Mouse (Mus musculus) cerebellum, adult 9-11 months (tissue): ENCODE results near the gene Matk.
A peak's percentile ranks its signal among the peaks of the same experiment; 100 is the strongest.

Experiments
- DNase-seq: peaks from one replicate; pipeline ENCODE4 v3.0.0; 2022

Gene Matk

DNA sequence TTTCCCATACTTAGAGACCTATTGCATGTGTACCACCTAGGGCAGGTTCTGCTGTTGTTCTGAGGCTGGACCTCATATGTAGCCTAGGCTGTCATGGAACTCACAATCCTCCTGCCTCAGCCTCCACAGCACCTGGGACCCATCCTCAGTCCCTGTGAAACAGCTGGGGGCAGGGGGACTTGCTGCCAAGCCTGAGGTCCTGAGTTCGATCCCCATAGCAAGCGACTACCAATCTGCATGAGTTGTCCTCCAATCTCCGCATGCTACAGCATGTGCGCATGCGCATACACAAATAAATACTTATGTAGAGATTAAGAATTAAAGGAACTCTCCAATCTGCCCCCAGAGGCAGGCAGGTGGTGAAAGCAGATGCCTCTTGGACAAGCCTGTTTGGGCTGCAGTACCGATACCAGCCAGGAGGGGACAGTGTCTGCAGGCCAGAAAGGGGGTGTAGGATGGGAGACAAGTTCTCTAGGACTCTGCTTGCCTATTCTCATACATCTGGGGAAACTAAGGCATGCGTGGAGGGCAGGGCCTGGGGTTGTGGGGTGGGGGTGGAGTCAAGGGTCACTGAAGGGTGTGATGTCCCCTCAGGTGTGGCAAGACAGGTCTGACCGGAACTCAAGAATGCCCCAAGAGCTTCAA is 34.9 kb downstream of the Matk start:
- peak; percentile 75 for DNase-seq

DNA sequence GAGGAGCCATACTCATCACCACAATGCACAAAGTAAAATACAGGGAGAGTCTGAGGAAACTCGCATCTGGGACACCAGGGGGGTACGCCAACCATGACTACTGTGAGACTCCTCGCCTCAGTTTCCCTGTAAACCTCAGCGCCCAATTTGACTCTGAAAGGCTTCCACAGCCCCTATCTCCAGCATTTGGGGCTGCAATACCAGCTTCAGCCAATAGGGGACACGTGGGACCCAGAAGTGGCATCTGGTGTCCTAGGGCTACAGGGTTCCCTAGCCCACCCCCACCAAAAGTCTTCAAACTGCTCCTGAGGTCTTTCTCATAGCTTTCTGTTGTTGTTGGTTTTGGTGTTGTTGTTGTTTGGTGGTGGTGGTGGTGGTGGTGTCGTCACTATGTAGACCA is 35.9 kb downstream of the Matk start:
- peak; percentile 64 for DNase-seq

DNA sequence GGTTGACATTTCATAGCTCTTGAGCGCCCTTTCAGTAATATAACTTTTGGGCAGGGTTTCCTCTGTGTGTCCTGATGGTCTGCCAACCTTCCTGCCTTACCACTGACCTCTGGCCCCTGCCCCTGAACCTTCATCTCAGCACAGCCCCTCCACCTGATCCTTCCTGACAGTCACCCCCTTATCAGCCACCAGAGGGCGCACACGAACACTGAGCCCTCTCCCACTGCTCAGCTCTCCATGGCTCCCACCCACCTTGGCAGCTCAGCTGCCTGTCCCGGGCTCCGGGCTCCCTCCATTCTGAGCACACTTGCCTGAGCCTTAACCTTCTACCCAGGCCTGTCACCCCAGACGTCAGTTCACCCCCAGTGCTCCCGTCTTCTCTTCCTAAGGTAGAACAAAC is 36.5 kb downstream of the Matk start:
- peak; percentile 77 for DNase-seq

DNA sequence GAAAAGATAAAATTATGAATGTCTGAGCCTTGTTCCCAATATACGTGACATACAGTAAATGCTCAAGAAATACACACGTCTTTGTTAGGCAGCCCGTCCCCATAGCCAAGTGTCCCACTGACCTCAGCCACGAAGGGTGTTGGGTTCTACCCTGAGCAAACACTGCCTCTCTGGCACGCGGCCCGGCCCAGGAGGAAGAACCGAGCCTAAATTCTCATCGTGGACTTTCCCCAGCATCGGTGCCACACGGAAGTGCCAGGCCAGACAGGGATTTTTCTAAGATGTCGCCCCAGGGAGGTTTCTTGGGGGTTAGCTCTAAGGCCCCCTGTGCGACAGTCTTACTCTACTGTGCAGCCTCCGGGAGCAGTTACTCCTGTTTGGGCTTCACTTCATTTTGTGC is 37.1 kb downstream of the Matk start:
- DNase-seq: peak; percentile 52

DNA sequence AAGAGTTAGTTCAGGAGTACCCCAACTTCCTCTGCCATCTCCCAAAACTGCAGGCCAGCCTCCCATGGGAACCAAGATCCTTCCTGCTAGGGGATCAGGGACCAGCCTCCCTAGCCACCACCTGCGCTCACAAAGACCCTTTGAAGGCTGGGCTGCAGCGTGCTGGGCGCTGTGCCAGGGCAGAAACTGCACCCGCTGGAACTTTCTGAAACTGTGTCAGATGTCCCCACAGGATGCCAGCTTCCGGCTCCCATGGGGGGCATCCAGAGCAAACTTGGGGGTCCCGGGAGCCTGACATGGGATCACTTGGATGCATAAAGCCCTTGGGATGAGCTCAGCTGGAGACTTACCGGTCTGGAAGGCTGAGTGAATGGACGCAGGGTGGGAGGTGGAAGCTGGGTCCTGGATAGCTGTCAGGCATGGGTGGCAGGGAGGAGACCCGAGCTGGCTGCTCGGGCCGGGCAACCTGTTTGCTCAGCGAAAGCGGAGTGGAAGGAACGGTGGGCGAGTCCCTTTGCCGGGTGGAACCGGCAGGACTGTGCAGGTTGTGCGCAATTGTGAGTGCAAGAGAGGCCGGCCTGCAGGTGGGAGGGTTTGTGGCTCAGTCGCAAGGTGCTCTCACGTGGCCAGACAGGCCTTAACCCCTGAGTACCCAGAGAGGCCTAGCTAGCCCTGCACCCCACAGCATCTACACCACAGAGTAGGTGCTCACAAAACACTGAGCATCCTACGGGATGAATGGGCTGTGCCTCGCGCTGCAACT is 38.1 kb downstream of the Matk start:
- DNase-seq: peak; percentile 76

DNA sequence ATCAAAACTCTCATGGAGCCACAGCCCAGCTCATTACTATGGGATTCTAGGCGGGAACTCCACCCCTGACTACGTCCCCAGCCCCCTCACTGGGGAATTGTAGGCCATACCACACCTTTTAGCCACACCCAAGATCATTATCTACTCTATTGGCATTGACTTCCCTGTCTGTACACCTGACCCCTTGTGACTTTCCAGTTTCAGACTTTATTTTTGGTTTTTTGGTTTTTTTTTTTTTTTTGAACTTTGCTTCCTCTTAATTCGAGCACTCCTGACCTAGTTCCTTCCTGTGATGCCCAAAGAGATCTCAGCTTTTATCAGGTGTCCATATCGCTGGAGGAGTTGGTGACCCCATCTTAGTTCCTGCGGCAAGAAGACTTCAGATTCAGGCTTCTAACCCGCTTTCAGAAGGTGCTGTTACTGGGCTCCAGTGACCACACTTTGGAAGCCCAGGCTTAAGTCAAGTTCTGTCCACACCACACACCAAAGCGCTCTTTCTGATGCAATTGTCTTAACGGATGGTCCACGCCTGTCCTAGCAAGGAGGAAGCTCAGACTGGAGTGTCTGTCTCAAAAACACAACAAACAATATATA is 38.9 kb downstream of the Matk start, which contains the start of gene Tjp3:
Tjp3 (minus strand) TSS at position 71 of the 594 bp plus-strand sequence.
- DNase-seq: peak; percentile 61

DNA sequence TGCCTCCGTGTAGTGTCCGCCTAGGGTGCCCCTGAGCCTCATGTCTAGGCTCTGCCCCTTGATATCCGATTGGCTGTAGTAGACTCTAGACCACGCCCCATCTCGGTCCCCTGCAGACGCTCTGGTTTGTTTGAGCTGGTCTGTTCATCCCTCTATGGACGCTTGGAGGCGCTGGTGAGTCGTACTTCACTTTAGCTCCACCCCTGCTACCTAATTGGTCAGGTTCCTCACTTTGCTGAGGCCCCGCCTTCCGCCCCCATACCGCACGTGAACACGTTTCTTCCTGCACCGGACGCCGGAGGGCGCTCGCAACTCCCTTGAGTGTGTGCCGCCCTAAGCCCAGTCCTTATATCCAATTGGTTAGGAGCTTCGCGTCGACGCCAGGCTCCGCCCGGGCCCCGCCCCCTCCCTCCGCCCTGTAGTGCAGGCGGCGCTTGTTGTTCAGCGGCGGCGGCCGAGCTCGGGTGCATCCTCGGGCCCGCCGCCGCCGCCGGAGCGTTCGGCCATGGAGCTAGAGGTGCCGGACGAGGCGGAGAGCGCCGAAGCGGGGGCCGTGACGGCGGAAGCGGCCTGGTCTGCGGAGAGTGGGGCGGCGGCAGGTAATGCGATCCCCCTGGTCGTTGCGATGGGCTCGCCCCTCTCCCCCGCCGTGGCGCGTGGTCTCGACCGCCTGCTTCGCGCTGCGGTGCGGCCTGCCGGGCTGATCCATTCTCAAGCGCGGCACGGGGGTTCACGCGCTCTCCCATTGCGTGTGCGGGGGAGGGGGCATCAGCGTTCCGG is 40.0 kb downstream of the Matk start, which contains the start of gene Pip5k1c:
Pip5k1c (plus strand) TSS at position 410 of the 780 bp plus-strand sequence.
- DNase-seq: peak; percentile 100

DNA sequence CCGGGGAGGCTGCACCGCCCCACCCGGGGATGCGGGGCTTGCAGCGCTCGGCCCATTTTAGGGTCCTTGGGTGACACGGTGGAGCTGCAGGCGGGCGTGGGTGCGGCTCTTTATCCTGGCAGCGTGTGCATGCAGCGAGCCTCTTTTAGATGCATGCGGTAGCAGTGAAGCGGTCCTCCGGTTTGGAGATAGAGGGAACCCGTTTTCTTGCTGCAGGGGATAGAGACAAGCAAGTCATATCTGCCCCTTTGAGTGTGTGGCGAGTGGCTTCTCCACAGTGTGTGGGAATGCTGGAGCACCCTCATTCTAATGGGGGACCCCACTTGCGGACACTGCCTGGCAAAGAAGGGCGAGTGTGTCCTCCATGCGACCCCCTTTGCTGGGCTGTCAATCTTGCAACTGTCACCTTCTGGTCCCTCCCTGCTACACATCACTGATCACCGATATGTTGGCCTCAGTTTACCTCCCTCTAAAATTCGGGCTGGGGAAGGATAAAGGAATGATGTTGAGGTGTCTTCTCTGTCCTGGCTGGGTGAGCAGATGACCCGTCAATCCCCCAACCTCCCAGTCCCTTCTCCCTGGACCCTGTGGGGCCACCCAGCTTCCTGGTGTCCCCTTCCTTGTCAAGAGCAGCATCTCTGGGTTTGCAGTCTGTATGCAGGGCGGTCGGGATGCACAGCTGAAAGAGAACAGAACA is 40.7 kb downstream of the Matk start:
- no peak for DNase-seq

DNA sequence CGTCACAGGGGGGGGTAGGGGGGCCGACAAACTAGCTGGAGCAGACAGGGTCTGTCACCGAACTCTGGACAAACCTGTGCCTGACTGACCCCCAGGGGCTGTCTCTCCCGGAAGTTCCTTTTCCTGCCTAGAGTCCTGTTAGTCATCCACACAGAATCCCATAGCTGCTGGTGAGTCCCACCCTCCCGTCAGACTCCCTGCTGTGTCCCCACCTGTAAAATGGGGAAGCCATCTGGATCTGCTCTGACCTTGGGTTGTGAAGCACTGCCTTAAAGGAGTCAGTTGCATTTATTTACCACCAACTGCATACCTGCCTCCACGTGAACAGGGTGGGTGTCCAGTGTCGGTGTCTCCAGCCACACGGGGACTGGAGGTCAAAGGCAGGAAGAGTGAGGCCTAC is 41.7 kb downstream of the Matk start:
- peak; percentile 93 for DNase-seq

DNA sequence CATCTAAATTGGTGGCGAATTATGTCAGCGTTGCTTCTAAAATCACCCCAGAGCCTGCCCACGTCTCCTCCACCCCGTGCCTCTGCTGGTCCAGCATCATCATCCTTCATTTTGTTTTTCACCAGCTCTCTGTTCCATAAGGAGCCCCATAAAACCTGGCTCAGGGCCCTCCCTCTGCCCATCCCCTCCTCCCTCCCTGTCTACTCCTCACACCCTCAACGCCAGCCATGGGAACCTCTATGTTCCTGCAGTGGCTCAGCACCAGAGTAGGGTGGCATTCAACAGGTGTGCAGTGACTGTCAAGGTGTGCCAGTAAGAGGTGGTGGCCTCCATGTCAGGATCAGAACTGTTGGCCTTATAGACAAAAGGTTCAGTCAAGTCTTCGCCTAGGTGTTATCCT is 42.5 kb downstream of the Matk start:
- peak; percentile 77 for DNase-seq

DNA sequence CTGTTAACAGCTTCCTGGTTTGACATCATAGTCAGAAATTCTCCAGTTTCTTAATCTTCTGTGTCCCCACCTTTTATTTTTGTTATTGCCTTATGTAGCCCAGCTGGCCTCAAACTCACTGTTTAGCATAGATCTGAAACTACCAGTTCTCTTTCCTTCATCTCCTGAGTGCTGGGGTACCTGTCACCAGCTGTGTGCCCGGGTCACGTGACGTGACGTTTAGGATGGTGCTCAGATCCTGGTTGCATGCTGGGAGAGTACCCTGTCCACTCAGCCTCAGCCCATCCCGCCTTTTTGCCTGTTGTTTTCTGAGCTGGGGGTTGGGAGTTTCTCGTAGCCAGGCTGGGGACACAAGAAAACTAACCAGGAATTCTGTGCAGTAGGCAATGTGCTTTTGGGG is 44.5 kb downstream of the Matk start:
- no peak for DNase-seq

DNA sequence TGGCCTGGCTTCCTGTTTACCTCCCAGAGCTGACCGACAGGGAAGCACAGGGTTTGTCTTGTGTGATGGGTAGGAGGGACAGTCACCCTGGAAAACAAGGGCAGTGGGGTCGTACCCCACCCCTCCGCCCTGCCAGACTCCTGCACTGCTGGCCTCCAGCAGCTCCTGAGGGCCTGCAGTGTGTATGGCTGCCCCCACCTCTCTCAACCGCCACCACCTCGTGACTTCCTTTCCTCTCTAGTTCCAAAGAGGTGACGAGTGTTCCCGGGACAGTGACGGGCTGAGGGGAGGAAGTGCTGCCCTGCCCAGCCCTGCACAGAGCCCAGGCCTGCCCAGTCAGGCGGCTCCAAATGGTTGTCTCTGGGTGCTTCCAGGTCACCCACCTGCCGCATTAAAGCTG is 45.1 kb downstream of the Matk start:
- peak; percentile 59 for DNase-seq

DNA sequence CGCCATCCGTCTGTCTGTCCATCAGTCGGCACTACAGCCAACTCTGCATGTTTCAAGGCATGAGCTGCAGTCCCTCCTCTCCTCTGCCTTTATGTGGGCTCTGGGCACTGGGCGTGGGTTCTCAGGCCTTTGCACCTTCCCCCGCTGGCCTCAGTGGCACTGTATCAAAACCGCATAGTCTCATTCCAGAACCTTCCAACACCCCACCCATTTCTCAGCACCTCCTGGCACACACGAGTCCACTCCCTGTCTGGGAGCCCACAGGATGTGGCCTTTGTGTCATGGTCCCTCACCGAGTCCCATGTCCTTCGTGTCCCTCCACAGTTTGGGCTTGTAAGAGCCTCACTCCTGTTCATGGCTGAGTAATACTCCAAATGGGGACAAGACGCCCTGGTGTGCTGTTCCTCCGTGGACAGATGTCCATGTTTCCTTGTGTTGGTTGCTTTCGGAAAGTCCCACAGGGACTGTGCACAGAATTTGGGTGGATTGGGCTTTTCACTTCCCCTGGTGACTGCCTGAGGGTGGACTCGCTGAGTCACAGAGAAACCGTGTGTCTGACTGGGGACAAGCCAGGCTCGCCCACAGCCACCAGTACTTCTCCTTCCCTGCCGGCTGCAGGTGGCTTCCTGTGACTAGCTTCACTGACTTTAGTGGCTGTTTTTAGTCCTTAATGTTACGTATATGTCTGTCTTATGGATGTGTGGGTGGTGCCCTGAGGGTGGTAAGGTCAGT is 45.8 kb downstream of the Matk start:
- peak; percentile 56 for DNase-seq

DNA sequence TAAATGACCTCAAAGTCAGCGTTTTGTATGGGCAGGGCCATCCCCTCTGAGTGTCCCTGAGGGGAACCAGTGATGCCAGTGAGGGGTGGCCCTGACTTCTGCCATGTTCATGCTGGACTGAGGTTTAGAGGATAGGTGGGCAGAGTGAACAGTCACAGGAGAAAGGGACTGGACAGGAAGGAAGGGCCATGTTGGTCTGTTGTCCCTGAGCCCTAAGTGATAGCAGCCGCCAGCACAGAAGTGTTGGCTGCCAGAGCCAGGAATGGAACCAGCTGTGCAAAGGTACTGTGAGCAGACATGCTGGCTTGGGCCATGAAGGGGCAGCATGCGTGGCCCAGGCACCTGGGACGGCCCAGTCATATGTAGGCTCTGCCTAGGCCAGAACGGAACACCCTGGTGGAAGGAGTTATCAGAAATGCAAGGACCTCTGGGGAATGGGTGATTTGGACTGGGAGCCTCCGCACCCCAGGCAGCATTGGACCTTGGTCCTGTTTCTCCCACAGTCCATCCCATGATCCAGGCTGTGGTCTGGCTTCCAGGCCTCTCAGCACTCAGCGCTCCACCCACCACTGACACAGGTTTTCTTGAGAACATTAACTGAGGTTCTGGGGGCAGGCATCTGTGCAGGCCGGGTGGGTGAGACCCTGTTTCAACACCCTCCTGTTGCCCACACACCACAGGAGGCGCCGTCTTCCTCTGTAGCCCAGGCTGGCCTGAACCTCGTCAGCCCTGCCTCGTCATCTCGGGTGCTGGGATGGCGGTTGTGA is 47.0 kb downstream of the Matk start:
- peak; percentile 60 for DNase-seq

DNA sequence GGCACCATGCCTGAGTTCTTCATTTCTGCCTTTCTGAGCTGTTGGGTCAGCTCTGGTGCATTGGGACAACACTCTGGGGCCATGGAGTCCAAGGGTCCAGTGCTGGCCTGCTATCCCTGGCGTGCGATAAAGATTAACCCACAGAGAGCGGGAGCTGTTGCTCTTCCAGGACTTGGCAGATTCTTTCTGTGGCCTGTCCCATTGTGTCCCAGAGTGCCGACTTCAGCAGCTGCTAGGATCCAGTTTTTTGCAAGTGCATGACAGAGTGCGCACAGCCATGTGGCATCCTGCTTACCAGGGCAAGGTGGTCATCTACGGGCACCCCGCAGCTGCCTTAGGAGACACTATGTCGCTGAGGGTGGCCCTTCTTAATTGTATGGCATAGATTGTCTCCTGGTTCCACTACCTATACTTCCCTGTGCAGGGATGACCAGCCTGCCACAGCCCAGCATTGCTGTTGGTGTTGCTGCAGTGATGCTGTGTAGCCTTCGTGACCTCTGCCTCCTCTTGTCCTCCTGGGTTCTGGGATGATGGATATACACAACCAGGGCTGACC is 47.7 kb downstream of the Matk start:
- no peak for DNase-seq

DNA sequence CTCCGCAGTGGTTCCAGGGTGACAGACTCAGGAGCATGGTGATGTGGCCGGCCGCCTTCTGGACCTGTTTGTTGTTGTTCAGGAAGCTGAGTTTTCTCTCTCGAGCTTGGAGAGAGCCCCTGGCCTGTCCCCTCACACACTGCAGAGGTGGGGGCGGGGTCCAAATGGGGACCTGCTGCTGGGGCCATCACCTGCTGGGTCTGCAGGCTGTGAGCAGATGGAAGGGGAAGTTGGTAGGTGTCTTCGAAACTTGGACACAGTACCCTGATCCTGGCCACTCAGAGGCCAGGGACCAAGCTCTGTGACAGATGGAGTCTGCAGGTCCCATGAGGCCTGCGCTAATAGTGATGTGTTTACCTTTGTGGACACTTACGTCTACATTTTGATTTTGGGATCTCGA is 48.6 kb downstream of the Matk start:
- DNase-seq: peak; percentile 88

DNA sequence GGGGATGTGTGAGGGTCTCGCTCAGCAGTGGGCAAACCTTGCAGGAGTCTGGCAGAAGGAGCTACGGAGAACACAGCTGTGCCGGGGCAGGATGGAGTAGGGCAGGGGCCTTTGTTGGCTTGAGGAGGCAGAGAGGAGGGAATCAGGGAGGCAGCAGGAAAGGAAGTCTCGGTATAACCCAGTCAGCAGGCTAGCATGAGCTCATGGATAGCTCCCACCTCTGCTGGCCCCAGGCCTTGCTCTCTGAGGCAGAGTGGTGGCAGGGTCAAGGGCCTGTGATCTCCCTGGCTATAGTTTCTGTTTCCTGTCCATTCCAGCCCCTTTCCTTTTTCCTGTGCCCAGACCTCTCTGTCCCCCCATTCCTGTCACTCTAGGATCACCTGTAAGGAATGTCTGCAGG is 49.6 kb downstream of the Matk start:
- peak; percentile 63 for DNase-seq

DNA sequence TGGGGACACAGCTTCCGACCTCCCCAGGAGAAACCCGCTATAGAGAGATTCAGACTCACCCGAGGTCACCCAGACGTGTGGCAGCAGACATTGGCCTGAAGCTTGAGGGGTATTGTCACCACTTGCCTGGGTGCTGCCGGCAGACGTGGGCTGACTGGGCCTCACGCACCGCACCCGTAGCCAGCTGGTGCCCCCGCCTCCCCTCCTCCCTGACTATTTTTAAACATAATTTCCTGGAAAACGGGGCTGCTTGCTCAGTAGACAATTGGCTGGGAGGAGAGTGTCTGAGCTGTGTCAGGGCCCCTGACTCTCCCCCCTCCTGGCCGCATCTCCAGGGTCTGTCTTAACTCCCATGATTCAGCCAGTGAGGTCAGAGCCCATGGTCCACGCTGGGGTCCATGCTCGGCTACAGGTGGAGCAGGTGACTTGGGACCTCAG is 50.1 kb downstream of the Matk start:
- DNase-seq: peak; percentile 67

DNA sequence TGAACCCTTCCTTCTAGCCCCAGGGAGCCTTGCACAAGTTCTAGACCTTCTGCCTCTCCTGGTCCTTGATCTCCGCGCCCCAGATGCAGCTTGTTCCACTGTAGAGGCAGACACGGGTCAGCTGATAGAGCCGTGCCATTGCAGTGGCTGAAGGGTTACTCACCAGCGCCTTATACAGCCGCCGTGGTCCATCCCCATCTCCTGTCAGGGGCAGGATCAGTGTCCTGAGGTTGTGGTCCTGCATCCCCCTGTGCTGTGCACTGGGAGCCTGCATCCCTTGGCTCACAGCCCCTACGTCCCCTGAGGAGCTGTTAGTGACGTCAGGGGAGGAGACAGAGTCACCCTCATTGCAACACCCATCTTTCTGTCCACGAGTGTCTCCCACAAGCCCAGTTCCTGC is 50.5 kb downstream of the Matk start:
- DNase-seq: peak; percentile 65

DNA sequence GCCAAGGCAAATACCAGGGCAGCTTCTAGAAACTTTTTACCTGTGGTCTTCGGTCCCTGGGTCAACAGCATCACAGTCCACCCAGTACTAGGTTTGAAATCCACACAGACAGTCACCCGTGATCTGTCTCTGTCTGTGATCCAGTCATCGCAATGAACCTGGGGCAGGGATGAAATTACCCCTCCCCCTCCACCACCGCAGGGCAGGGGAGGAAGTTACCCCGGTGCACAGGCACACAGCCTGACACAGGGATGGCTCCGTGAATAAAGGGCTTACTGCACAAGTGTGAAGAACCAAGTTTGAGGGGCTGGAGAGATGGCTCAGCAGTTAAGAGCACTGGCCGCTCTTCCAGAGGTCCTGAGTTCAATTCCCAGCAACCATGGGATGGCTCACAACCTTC is 51.0 kb downstream of the Matk start:
- DNase-seq: peak; percentile 47
